Mouse (Mus musculus) MEL (cell line): ENCODE results near the gene Foxg1. TPM values are rescaled to one million over a fixed set of nuclear protein-coding genes. Genes with fewer than 3 reads are reported as not detected.

Experiments
- DNase-seq: peaks from one replicate; pipeline ENCODE4 v3.0.0; 2011; ENCODE audit warnings: low read depth, low spot score
- H3K27ac ChIP-seq: 2 replicates; pipeline ENCODE4 v1.5.1; 2012; ENCODE audit warnings: low read depth, mild to moderate bottlenecking, control low read depth, low read length, moderate library complexity; ENCODE audit not compliant: control insufficient read depth
- H3K27me3 ChIP-seq, 2 experiments: fragments of 150-350 bp in 1 of 2; sonication (generic) in 1 of 2; 2 replicates each; pipeline ENCODE4 v1.6.1; 2012; ENCODE audit warnings: low read length in 2 of 2, mild to moderate bottlenecking in 2 of 2, improper control_type of control experiment in 1 of 2, moderate library complexity in 1 of 2; ENCODE audit not compliant: insufficient read depth in 2 of 2, control insufficient read depth in 1 of 2
- H3K36me3 ChIP-seq, 2 experiments: 2 replicates each; pipeline ENCODE4 v1.6.1; 2012 to 2014; ENCODE audit warnings: low read length in 2 of 2, improper control_type of control experiment in 1 of 2, inconsistent platforms in 1 of 2, mild to moderate bottlenecking in 1 of 2; ENCODE audit not compliant: insufficient read depth in 2 of 2, control insufficient read depth in 1 of 2
- H3K4me1 ChIP-seq, 2 experiments: fragments of 150-350 bp in 1 of 2; sonication (generic) in 1 of 2; 2 replicates each; pipeline ENCODE4 v1.6.1; 2012; ENCODE audit warnings: low read length in 2 of 2, improper control_type of control experiment in 1 of 2, mild to moderate bottlenecking in 1 of 2; ENCODE audit not compliant: insufficient read depth in 2 of 2, control insufficient read depth in 1 of 2
- H3K4me3 ChIP-seq, 2 experiments: fragments of 150-350 bp in 1 of 2; sonication (generic) in 1 of 2; 2 replicates each; pipeline ENCODE4 v1.5.1; 2012; ENCODE audit warnings: low read depth in 2 of 2, low read length in 2 of 2, mild to moderate bottlenecking in 2 of 2, moderate library complexity in 2 of 2, control low read depth in 1 of 2, improper control_type of control experiment in 1 of 2; ENCODE audit not compliant: control insufficient read depth in 1 of 2, insufficient read depth in 1 of 2
- H3K79me2 ChIP-seq: 2 replicates; pipeline ENCODE4 v1.6.1; 2012; ENCODE audit warnings: mild to moderate bottlenecking, low read length, moderate library complexity; ENCODE audit not compliant: control insufficient read depth, poor library complexity, insufficient read depth
- H3K9ac ChIP-seq: 2 replicates; pipeline ENCODE4 v1.6.1; 2012; ENCODE audit warnings: low read depth, mild to moderate bottlenecking, control low read depth, low read length, moderate library complexity; ENCODE audit not compliant: control insufficient read depth, poor library complexity, severe bottlenecking
- H3K9me3 ChIP-seq: fragments of 150-350 bp; sonication (generic); replicated peaks from 2 replicates; pipeline ENCODE4 v1.6.1; 2012; ENCODE audit warnings: mild to moderate bottlenecking, low read length, improper control_type of control experiment, moderate library complexity; ENCODE audit not compliant: insufficient read depth
- CHD1 ChIP-seq: IDR thresholded peaks from 2 replicates; pipeline ENCODE4 v1.6.1; 2012; ENCODE audit warnings: low read depth, mild to moderate bottlenecking, inconsistent platforms, low read length, improper control_type of control experiment
- EP300 ChIP-seq, 2 experiments: IDR thresholded peaks; 2 replicates each; pipeline ENCODE4 v1.6.1; 2011; ENCODE audit warnings: improper control_type of control experiment in 2 of 2, low read length in 2 of 2, low read depth in 1 of 2, mild to moderate bottlenecking in 1 of 2
- ETS1 ChIP-seq: IDR thresholded peaks from 2 replicates; pipeline ENCODE4 v1.6.1; 2012; ENCODE audit warnings: low read depth, mild to moderate bottlenecking, inconsistent platforms, low read length, improper control_type of control experiment, moderate library complexity
- GABPA ChIP-seq: IDR thresholded peaks from 2 replicates; pipeline ENCODE4 v1.6.1; 2012; ENCODE audit warnings: low read depth, mild to moderate bottlenecking, inconsistent platforms, low read length, improper control_type of control experiment, moderate library complexity
- HCFC1 ChIP-seq: IDR thresholded peaks from 2 replicates; pipeline ENCODE4 v1.6.1; 2012; ENCODE audit warnings: low read depth, mild to moderate bottlenecking, inconsistent platforms, low read length, improper control_type of control experiment, moderate library complexity
- JUND ChIP-seq: IDR thresholded peaks from 2 replicates; pipeline ENCODE4 v1.6.1; 2011; ENCODE audit warnings: low read depth, mild to moderate bottlenecking, improper control_type of control experiment, low read length
- MAZ ChIP-seq: IDR thresholded peaks from 2 replicates; pipeline ENCODE4 v1.6.1; 2012; ENCODE audit warnings: low read depth, mild to moderate bottlenecking, inconsistent platforms, low read length, improper control_type of control experiment
- MEF2A ChIP-seq: IDR thresholded peaks from 2 replicates; pipeline ENCODE4 v1.6.1; 2014; ENCODE audit warnings: low read depth, mild to moderate bottlenecking, inconsistent platforms, low read length, improper control_type of control experiment; ENCODE audit not compliant: poor library complexity, insufficient replicate concordance, severe bottlenecking; ENCODE audit errors: extremely low read depth
- MXI1 ChIP-seq: IDR thresholded peaks from 2 replicates; pipeline ENCODE4 v1.6.1; 2011; ENCODE audit warnings: mild to moderate bottlenecking, low read depth, low read length, improper control_type of control experiment
- MYC ChIP-seq: IDR thresholded peaks from 2 replicates; pipeline ENCODE4 v1.6.1; 2011; ENCODE audit warnings: low read depth, mild to moderate bottlenecking, low read length, improper control_type of control experiment, moderate library complexity
- NELFE ChIP-seq: IDR thresholded peaks from 2 replicates; pipeline ENCODE4 v1.6.1; 2011; ENCODE audit warnings: low read depth, low read length, improper control_type of control experiment
- NRF1 ChIP-seq: IDR thresholded peaks from 2 replicates; pipeline ENCODE4 v1.6.1; 2014; ENCODE audit warnings: low read depth, mild to moderate bottlenecking, inconsistent platforms, low read length, improper control_type of control experiment, moderate library complexity; ENCODE audit not compliant: poor library complexity, insufficient read depth, severe bottlenecking
- POLR2A ChIP-seq, 2 experiments: IDR thresholded peaks; 2 replicates each; pipeline ENCODE4 v1.6.1; 2011 to 2012; ENCODE audit warnings: low read length in 2 of 2, mild to moderate bottlenecking in 2 of 2, control low read depth in 1 of 2, improper control_type of control experiment in 1 of 2, low read depth in 1 of 2, moderate library complexity in 1 of 2; ENCODE audit not compliant: control insufficient read depth in 1 of 2, insufficient read depth in 1 of 2, poor library complexity in 1 of 2
- POLR2AphosphoS2 ChIP-seq: IDR thresholded peaks from 2 replicates; pipeline ENCODE4 v1.6.1; 2011; ENCODE audit warnings: low read length, improper control_type of control experiment
- POLR2AphosphoS5 ChIP-seq: IDR thresholded peaks from 2 replicates; pipeline ENCODE4 v1.6.1; 2012; ENCODE audit warnings: low read depth, borderline replicate concordance, mild to moderate bottlenecking, inconsistent platforms, low read length, moderate library complexity, mixed read lengths
- RCOR1 ChIP-seq: IDR thresholded peaks from 2 replicates; pipeline ENCODE4 v1.6.1; 2012; ENCODE audit warnings: low read depth, mild to moderate bottlenecking, inconsistent platforms, low read length, improper control_type of control experiment
- SIN3A ChIP-seq: IDR thresholded peaks from 2 replicates; pipeline ENCODE4 v1.6.1; 2012; ENCODE audit warnings: low read length, improper control_type of control experiment, inconsistent platforms
- TAL1 ChIP-seq: IDR thresholded peaks from 2 replicates; pipeline ENCODE4 v1.6.1; 2012; ENCODE audit warnings: mild to moderate bottlenecking, inconsistent platforms, low read length, moderate library complexity, mixed read lengths
- TBP ChIP-seq: IDR thresholded peaks from 2 replicates; pipeline ENCODE4 v1.8.0; 2011; ENCODE audit warnings: low read depth, low read length, improper control_type of control experiment
- UBTF ChIP-seq: IDR thresholded peaks from 2 replicates; pipeline ENCODE4 v1.6.1; 2012; ENCODE audit warnings: low read depth, mild to moderate bottlenecking, inconsistent platforms, low read length, improper control_type of control experiment, moderate library complexity, borderline replicate concordance; ENCODE audit not compliant: insufficient read depth
- USF1 ChIP-seq: IDR thresholded peaks from 2 replicates; pipeline ENCODE4 v1.6.1; 2014; ENCODE audit warnings: low read depth, mild to moderate bottlenecking, inconsistent platforms, low read length, improper control_type of control experiment, moderate library complexity
- ZC3H11A ChIP-seq: IDR thresholded peaks from 2 replicates; pipeline ENCODE4 v1.6.1; 2012; ENCODE audit warnings: low read depth, mild to moderate bottlenecking, inconsistent platforms, low read length, improper control_type of control experiment
- ZMIZ1 ChIP-seq: IDR thresholded peaks from 2 replicates; pipeline ENCODE4 v1.6.1; 2012; ENCODE audit warnings: low read depth, mild to moderate bottlenecking, inconsistent platforms, low read length, improper control_type of control experiment, moderate library complexity
- ZNF384 ChIP-seq: IDR thresholded peaks from 2 replicates; pipeline ENCODE4 v1.6.1; 2012; ENCODE audit warnings: low read depth, mild to moderate bottlenecking, inconsistent platforms, low read length, improper control_type of control experiment
- polyA plus RNA-seq, 2 experiments: library from polyadenylated mRNA; stranded (reverse) in 1 of 2; unstranded in 1 of 2; fragments of >175 nt in 1 of 2; fragments of >200 nt in 1 of 2; gene quantifications; 2 replicates each; pipeline versions ENCODE4 v1.2.1 to v1.2.4; 2012; ENCODE audit warnings: low replicate concordance in 2 of 2, low read depth in 1 of 2; ENCODE audit not compliant: insufficient read length in 2 of 2, insufficient read depth in 1 of 2, missing spikeins in 1 of 2
- total RNA-seq: library from RNA; depleted of rRNA; stranded (reverse); fragments of 300-350 nt; gene quantifications from 2 replicates; pipeline ENCODE4 v1.2.3, GENCODE M21; 2012

The Foxg1 gene
- total and polyA plus RNA-seq, 3 experiments, result not detected

DNA sequence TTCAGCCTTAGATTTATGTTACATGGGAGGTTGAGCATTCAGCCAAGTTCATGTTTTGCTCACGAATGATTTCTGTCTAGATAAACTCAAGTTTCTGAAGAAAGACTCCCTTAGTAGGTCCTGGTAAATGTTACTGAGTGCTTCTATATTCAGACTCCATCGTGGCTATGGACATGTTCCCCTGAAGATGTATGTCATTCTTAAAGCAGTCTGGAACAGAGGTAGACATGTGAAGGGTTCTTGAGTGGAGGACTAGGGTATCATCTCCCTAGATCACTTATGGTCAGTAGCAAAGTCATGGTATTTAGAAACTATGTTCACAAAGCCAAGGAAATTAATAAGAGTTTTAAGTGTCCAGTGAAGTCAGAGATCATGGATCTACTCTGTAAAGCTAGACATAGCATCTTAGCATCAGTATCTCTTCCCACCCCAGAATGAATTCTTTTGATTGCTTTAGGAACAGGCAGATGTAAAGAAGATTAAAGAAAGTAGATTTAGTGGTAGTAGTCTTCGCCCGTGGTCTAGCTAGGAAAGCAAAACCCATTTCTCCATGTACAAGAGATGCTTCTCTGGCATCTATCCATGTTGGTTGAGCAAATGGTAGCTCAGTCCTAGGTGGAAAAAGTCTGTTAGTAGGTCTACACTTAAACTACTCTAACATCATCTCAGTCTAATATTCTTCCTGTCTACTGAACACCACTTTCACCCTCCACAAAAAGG is 15.1 kb downstream of the Foxg1 start:
- no peak for DNase-seq
- Histone ChIP-seq H3K4me1 (no peaks in the 10 kb centered on the region), H3K27ac (no peak overlapping the region), H3K79me2 (no peaks in the 10 kb centered on the region), H3K9ac (no peak overlapping the region), H3K36me3 (no peaks in the 10 kb centered on the region), H3K4me3 (no peak overlapping the region), H3K9me3 (no peaks in the 10 kb centered on the region), H3K27me3 (no peaks in the 10 kb centered on the region)
- TF ChIP-seq HCFC1 (no peak), NRF1 (no peak), GABPA (no peak), ETS1 (no peak), TBP (no peak), USF1 (no peak), UBTF (no peak), CHD1 (no peak), POLR2AphosphoS5 (no peak)

DNA sequence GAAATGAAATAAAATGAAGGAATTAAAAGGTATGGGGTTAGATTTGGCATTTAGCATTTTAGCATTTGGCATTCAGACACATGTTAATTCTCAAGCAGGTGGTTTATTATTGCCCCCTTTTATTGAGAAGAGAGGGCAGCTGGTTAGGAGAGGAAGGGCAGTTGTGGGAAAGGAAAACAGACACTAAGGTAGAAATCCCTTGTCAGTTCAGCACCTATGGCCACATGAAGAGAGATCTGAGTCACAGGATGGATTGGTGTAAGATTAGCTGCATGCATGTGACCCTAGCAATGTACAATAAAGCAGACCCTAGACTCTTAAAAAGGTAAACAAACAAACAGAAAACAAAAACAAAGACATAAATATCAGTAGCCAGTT is 15.7 kb downstream of the Foxg1 start:
- Histone ChIP-seq H3K9me3 (no peaks in the 10 kb centered on the region), H3K27me3 (no peaks in the 10 kb centered on the region), H3K9ac (no peak overlapping the region), H3K4me3 (no peak overlapping the region), H3K4me1 (no peaks in the 10 kb centered on the region), H3K79me2 (no peaks in the 10 kb centered on the region), H3K36me3 (no peaks in the 10 kb centered on the region), H3K27ac (no peak overlapping the region)
- DNase-seq, result no peak
- no peak for TF ChIP-seq RCOR1

- Histone ChIP-seq H3K9ac (no peak overlapping the region), H3K9me3 (no peaks in the 10 kb centered on the region), H3K4me3 (no peak overlapping the region), H3K4me1 (no peaks in the 10 kb centered on the region), H3K36me3 (no peaks in the 10 kb centered on the region), H3K79me2 (no peaks in the 10 kb centered on the region), H3K27ac (no peak overlapping the region), H3K27me3 (no peaks in the 10 kb centered on the region)
- no peak for DNase-seq
- TF ChIP-seq MYC, result no peak
- TF ChIP-seq NELFE, result no peak
- no peak for TF ChIP-seq POLR2AphosphoS2
- TF ChIP-seq POLR2A (IDR thresholded peaks at IDR 0.05; ENCODE audit: control insufficient read depth in 1 of 2, insufficient read depth in 1 of 2, low read depth in 1 of 2, low read length in 2 of 2, poor library complexity in 1 of 2), result no peak
- no peak for TF ChIP-seq MXI1
- no peak for TF ChIP-seq ZNF384
- no peak for TF ChIP-seq MAZ
- TF ChIP-seq JUND, result no peak
- no peak for TF ChIP-seq ZMIZ1
- no peak for TF ChIP-seq USF1
- TF ChIP-seq ZC3H11A, result no peak
- no peak for TF ChIP-seq EP300 (IDR thresholded peaks at IDR 0.05; ENCODE audit: low read depth in 1 of 2, low read length in 2 of 2)
- TF ChIP-seq TAL1, result no peak
- TF ChIP-seq SIN3A, result no peak
- TF ChIP-seq MEF2A, result no peak
- no peak for TF ChIP-seq GABPA
Measured at GRCm38 (mm10) chr12:49398636-49399035, 16.2 kb downstream of the Foxg1 start.
